Mouse (Mus musculus) brain, embryonic 18.5 days (tissue): Measurements from ENCODE around the gene Alox5.
"Not testable (repeated sequence)": the region's sequence is repeated elsewhere in the genome, so short reads cannot be mapped to it uniquely, and the experiment has no call there.

Experiments used
- DNase-seq: peaks from one replicate; pipeline ENCODE4 v3.0.0-alpha.2; 2012; ENCODE audit warnings: low read depth, low spot score

The Alox5 gene

GRCm38 (mm10) chr6:116460544-116461283, at the start of gene Alox5:
TSS of gene Alox5 (minus strand) at chr6:116461178.
- no peak for DNase-seq

DNA sequence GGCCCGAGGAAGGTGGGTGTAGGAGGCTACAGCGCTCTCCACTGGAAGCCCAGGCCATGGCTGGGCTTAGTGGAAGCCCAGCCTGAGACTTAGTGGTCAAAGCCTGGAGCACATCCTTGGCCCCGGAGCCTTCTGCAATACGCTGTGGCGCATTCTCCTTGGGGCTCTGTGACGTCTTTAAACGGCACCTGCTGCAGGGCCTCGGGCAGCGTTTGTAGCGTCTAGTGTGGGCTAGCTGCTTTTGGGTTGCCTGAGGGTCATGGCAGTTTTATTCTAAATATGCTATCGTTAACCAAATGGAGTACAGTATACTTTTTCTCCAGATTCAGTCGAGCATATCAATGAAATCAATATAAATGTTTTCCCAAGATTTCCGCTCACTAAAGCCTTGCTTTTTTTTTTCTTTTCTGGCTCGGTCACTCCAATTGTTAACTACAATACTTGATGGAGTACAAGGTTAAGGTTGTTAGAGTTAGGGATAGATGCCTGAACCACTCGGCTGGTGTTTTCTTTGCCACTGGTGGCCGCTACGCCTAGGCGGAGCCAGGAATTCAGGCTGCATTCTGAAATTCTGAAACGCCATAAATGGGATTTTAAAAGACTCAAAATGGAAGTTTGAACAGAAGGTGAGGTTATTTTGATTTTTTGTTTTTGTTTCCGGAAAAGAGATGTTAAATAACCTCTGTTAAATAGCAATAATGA, 45.5 kb upstream of the Alox5 start, which contains the start of gene Olfr212:
Olfr212 (plus strand) TSS at position 215 of the 702 bp plus-strand sequence.
- DNase-seq, result not testable (repeated sequence)

DNA sequence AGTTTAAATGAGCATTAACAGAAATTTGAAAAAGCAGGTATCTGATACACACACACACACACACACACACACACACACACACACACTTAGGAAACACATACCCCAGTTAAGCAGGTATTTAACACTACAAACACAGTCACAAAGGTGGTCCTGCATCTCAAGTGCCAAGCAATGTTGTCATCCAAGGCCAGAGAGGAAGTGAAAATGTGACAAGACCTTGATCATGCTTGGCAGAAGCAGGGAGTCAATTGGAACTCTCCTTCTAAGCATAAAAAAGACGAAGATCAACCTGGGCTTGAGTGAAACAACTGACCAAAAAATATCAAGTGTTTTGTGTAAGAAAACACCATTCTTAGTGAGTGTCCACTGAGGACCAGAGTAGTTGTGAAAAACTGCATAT, 35.0 kb upstream of the Alox5 start:
- DNase-seq, result no peak

DNA sequence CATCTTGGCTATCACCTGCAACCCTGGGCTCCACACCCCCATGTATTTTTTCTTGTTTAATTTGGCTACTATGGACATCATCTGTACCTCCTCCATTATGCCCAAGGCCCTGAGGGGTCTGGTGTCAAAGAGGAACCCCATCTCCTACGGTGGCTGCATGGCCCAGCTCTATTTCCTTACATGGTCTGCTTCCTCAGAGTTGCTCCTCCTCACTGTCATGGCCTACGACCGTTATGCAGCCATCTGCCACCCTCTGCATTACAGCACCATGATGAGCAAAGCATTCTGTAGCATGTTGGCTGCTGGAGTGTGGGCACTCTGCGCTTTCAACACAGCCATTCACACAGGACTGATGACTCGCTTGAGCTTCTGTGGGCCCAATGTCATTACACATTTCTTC, 32.8 kb upstream of the Alox5 start:
- no peak for DNase-seq

- DNase-seq, result no peak
Observed at GRCm38 (mm10) chr6:116488791-116489190, 27.8 kb upstream of the Alox5 start, which contains the start of gene Olfr211. TSS of gene Olfr211 (plus strand) at chr6:116489091.

DNA sequence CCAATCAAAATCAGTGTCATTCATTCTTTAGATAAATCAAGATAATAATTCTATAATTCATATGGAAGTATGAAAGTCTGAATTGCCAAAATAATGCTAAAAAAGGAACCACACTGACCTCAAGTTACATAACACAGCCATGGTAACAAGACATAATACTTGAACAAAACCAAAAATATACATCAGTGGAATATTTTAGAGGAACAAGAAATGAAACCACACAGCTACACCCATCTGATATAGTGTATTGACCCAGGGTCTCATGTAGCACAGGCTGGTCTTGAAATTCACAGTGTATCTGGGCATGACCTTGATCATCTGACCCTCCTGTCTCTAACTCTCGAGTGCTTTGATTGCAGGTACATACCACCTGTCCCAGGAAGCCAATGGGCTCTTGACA, 25.9 kb upstream of the Alox5 start:
- no peak for DNase-seq

DNA sequence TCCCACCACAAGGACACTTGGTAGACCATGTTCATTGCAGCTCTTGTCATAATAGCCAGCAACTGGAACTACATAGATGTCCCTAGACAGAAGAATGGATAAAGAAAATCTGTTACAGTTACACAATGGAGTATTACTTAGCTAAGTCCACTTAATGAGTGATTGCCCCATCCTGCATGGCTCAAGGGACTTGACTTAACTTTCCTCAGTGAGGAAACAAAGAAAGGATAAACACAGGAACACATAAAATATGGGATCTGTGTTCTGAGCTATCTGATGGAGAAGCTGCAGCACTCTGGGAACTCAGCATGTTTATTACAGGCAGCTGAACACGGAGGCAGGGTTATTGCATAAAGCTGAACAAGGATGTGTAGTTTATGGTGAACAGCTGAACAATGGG, 24.1 kb upstream of the Alox5 start:
- no peak for DNase-seq

GRCm38 (mm10) chr6:116468081-116468480, 7.1 kb upstream of the Alox5 start:
- DNase-seq, result no peak

DNA sequence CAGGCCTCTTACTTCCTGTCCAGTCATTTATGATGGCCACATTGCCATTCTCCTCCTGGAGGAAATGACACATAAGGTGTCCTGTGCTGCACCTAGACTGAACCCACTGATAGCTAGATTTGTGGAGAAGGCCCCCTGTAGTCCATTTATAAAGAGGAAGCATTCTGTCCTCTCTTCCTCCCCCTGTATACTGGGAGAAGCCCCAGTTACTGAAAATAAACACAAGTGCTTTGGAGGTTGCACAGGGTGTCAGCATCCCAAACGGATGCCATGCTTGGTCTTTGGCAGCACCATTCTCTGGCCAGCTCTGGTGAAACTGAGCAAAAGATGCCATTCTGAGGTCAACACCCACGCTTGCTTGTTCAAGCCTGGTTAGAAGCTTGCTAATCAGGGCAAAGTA, 1.7 kb downstream of the Alox5 start:
- no peak for DNase-seq

- DNase-seq, result no peak
Observed at GRCm38 (mm10) chr6:116458728-116459127, 2.2 kb downstream of the Alox5 start.

- no peak for DNase-seq
Observed at GRCm38 (mm10) chr6:116456482-116456881, 4.5 kb downstream of the Alox5 start.

- DNase-seq, result no peak
Observed at GRCm38 (mm10) chr6:116455781-116456180, 5.2 kb downstream of the Alox5 start.

DNA sequence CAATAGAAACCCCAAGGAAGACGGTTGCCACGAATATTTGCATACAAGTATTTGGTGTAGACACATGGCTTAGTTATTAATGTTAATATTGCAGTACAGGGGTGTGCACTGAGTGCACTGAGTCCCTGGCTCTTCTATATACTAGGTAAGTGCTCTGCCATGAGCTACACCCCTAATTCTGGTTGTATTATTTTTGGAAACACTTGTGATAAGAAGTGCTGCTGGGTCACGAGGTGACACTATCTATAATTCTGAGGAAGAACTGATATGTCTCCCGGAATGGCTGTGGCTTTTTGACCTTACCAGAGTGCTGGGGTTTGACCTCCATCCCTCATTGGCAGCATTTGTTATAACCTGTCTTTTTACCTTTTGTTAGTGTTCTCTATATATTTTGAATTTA, 20.1 kb downstream of the Alox5 start:
- no peak for DNase-seq

DNA sequence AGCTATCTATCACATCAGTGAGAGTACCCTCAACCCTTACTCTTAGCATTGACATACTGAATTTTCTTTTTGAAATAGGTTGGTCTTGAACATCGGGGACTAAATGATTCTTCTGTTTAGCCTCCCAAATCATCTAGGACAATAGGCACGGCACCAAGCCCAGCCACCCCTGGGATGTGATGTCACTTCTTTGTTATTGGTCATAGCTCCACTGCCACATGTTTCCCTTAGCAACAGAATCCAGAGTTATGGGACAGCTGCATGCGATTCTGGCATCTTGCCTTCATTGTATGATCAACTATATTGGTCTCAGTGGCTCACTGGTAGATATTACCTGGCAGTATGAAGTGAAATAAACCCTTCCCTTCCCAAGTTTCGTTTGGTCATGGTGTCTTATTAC, 20.5 kb downstream of the Alox5 start:
- DNase-seq, result no peak

- DNase-seq, result no peak
Observed at GRCm38 (mm10) chr6:116439531-116439930, 21.4 kb downstream of the Alox5 start.

DNA sequence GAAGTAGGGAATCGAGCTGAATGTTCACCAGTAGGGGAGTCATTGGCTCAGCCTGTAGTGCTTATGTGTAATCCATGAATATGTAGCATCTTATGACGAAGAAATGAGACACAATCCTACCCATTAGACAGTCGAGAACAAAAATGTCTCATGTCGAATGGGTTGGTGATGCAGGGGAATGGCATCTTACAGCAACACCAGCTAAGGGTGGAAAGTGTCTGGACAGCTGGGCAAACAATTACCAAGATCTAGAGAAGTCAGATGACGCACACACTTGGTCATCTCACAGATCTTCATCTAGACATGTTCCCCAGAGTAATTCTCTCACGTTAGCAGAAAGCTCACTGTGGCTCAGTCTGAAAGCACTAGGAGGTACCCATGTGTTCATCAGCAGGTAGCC, 22.1 kb downstream of the Alox5 start:
- no peak for DNase-seq

- DNase-seq, result no peak
Observed at GRCm38 (mm10) chr6:116428282-116428681, 32.7 kb downstream of the Alox5 start.

- DNase-seq, result no peak
Observed at GRCm38 (mm10) chr6:116427552-116427951, 33.4 kb downstream of the Alox5 start.

- DNase-seq, result no peak
Observed at GRCm38 (mm10) chr6:116423664-116424063, 37.3 kb downstream of the Alox5 start.

DNA sequence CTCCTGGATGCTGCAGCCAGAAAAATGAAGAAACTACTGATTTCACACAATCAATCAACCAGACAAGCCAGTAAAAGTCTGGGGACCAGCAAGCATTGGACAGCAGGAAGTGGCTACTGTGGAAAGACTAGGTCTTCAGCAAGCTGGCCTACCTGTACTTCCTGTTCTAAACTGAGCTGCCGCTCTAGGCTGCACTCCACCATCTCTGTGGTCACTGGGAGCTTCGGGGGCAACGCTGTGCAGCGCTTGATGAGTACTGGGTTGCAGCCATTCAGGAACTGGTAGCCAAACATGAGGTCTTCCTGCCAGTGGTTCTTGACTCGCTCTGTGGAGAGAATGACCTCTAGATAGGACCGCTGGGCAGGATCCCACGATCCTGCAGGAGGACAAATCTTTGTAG, 38.0 kb downstream of the Alox5 start:
- no peak for DNase-seq

- DNase-seq, result no peak
Observed at GRCm38 (mm10) chr6:116420271-116420670, 40.7 kb downstream of the Alox5 start.

DNA sequence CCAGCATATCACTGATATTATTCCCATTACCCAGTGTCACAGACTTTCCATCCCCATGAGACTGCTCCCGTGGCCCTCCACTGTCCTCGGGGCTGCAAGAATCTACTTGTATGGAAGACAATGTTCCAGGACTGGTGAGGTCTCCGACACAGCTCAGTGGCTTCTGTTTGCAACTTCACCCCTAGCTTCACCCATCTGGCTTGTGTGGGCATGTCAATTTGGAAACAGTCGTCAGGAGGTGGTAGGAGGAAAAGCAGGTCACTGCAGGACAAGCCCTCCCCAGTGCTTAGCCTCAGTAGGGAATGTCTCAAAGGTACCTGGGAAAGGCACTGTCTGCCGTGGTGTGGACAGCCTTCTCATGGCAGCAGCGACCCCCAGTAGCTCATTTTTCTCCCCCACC, 41.3 kb downstream of the Alox5 start:
- DNase-seq, result no peak

GRCm38 (mm10) chr6:116418487-116418886, 42.5 kb downstream of the Alox5 start:
- DNase-seq, result no peak
